Mouse (Mus musculus) liver, adult 2 months (tissue): ENCODE results near the gene Hist1h2br.
"Not testable (repeated sequence)": the region's sequence is repeated elsewhere in the genome, so short reads cannot be mapped to it uniquely, and the experiment has no call there.

ENCODE experiments used
- CTCF ChIP-seq: fragments of 200-500 bp; IDR thresholded peaks from 2 replicates; pipeline ENCODE4 v1.5.1; 2011; ENCODE audit warnings: low read depth, low read length, control low read depth
- POLR2A ChIP-seq: fragments of 200-500 bp; IDR thresholded peaks from 2 replicates; pipeline ENCODE4 v1.6.1; 2011; ENCODE audit warnings: low read length, control low read depth; ENCODE audit not compliant: insufficient read depth; ENCODE audit errors: extremely low read depth

DNA sequence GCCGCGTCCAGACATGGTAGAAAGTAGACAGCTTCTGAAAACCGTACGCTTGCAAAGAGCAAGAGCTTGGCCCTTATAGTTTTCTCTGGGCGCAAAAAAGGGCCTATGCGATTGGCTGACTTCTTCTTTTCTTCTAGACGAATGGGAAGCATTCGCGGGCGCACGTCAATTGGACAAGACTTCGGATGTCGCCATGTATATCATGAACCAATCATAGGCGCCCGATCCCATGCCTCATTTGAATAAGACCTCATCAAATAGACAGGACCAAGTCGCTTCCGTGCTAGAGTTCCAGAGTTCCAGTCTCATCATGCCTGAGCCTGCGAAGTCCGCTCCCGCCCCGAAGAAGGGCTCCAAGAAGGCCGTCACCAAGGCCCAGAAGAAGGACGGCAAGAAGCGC lies at the start of gene Hist1h2br, which contains the start of gene Hist1h2ap:
- TF ChIP-seq POLR2A, CTCF: not testable (repeated sequence)
